12 mouse cellular contexts compared by ENCODE assay signal in genomic region chr8:106838803-106839202, GRCm38 (mm10). TPM values are rescaled to one million over a fixed set of nuclear protein-coding genes. Genes with fewer than 3 reads are reported as not detected.
DNase-seq lines count a peak whose midpoint lies in the region; ATAC-seq and TF ChIP-seq lines count a peak whose summit lies in the region.
"Had no signal": no experiment of that assay in that cellular context is flagged by ENCODE, and none has a peak within 500 bp of the region (broad histone marks: within the 10 kb centered on the region; RNA-seq: fewer than 3 reads in every experiment).

No protein-coding gene starts in this region.

- H3K9ac ChIP-seq in hindbrain, postnatal 0 days (replicated peaks; ENCODE audit: low read length) = peak overlapping the region; percentile 22; the same call in 1 of the 2 replicates
- no peak overlapping the region for H3K9ac ChIP-seq in kidney, embryonic 16.5 days (replicated peaks; ENCODE audit: low read length)
- H3K9ac ChIP-seq: embryonic facial prominence, embryonic 12.5 days; liver, embryonic 15.5 days had no signal

- H3K4me1 ChIP-seq in embryonic facial prominence, embryonic 10.5 days = peaks cover 16% of the 10 kb centered on the region
- H3K4me1 ChIP-seq in hindbrain, postnatal 0 days (ENCODE audit: insufficient read depth, low read length) = no peaks in the 10 kb centered on the region
- H3K4me1 ChIP-seq in kidney, embryonic 16.5 days (ENCODE audit: insufficient read depth, low read length) = peaks cover 6% of the 10 kb centered on the region
- H3K4me1 ChIP-seq: embryonic facial prominence, embryonic 12.5 days had no signal

- no peak for DNase-seq in frontal cortex, adult 2 months (ENCODE audit: extremely low spot score in 1 of 2, low spot score in 1 of 2)
- no peak for DNase-seq in layer of hippocampus, adult 2 months (ENCODE audit: low spot score in 2 of 2)
- DNase-seq in layer of hippocampus, postnatal 25 days (ENCODE audit: extremely low spot score in 1 of 2, low spot score in 1 of 2) = no peak
- DNase-seq in embryonic facial prominence, embryonic 10.5 days (ENCODE audit: low spot score) = no peak
- DNase-seq in hindbrain, postnatal 0 days (ENCODE audit: low spot score) = no peak
- no peak for DNase-seq in adrenal gland, postnatal 4 days (ENCODE audit: low spot score in 2 of 2)
- DNase-seq: cerebellum, adult 9-10 months; thymus, postnatal 14 days had no signal

- no peaks in the 10 kb centered on the region for H3K27me3 ChIP-seq in embryonic facial prominence, embryonic 10.5 days (replicated peaks; ENCODE audit: low read depth, poor library complexity, severe bottlenecking)
- no peaks in the 10 kb centered on the region for H3K27me3 ChIP-seq in hindbrain, postnatal 0 days (ENCODE audit: insufficient read depth, low read length)
- no peaks in the 10 kb centered on the region for H3K27me3 ChIP-seq in kidney, embryonic 16.5 days (ENCODE audit: insufficient read depth, low read length)
- H3K27me3 ChIP-seq: embryonic facial prominence, embryonic 12.5 days; liver, embryonic 15.5 days had no signal

- H3K4me2 ChIP-seq in hindbrain, postnatal 0 days (ENCODE audit: low read depth, low read length) = no peak overlapping the region
- H3K4me2 ChIP-seq in kidney, embryonic 16.5 days (replicated peaks; ENCODE audit: low read depth, low read length) = no peak overlapping the region
- H3K4me2 ChIP-seq: embryonic facial prominence, embryonic 12.5 days; liver, embryonic 15.5 days had no signal

- peaks cover 12% of the 10 kb centered on the region for H3K36me3 ChIP-seq in embryonic facial prominence, embryonic 10.5 days (replicated peaks)
- H3K36me3 ChIP-seq in hindbrain, postnatal 0 days (ENCODE audit: insufficient read depth, low read length) = no peaks in the 10 kb centered on the region
- H3K36me3 ChIP-seq in kidney, embryonic 16.5 days (ENCODE audit: insufficient read depth, low read length) = no peaks in the 10 kb centered on the region
- H3K36me3 ChIP-seq: embryonic facial prominence, embryonic 12.5 days; liver, embryonic 15.5 days had no signal

- 0 out of 2 replicates have a peak, but pooled peaks have one; percentile 4 for ATAC-seq in frontal cortex, adult (ENCODE audit: low TSS enrichment)
- no peak for ATAC-seq in hindbrain, postnatal 0 days
- ATAC-seq in kidney, embryonic 16.5 days (ENCODE audit: low FRiP score, low TSS enrichment) = no peak

- H3K9me3 ChIP-seq in embryonic facial prominence, embryonic 10.5 days = no peaks in the 10 kb centered on the region
- H3K9me3 ChIP-seq in hindbrain, postnatal 0 days (ENCODE audit: low read length) = no peaks in the 10 kb centered on the region
- no peaks in the 10 kb centered on the region for H3K9me3 ChIP-seq in kidney, embryonic 16.5 days (ENCODE audit: low read length)
- H3K9me3 ChIP-seq: embryonic facial prominence, embryonic 12.5 days; liver, embryonic 15.5 days had no signal

- H3K27ac ChIP-seq in layer of hippocampus, adult 2 months = peak overlapping the region; percentile 70; the same call in 1 of the 2 replicates
- H3K27ac ChIP-seq in embryonic facial prominence, embryonic 10.5 days (replicated peaks) = 0 out of 2 replicates have a peak overlapping the region, but pooled peaks have one; percentile 36
- H3K27ac ChIP-seq in hindbrain, postnatal 0 days = peak overlapping the region; percentile 82; the same call in 1 of the 2 replicates
- H3K27ac ChIP-seq in kidney, embryonic 16.5 days (ENCODE audit: low read length) = no peak overlapping the region
- H3K27ac ChIP-seq: embryonic facial prominence, embryonic 12.5 days; liver, embryonic 15.5 days had no signal

- H3K4me3 ChIP-seq in layer of hippocampus, adult 2 months = no peak overlapping the region
- H3K4me3 ChIP-seq in embryonic facial prominence, embryonic 10.5 days = no peak overlapping the region
- no peak overlapping the region for H3K4me3 ChIP-seq in hindbrain, postnatal 0 days (ENCODE audit: low read length)
- H3K4me3 ChIP-seq in kidney, embryonic 16.5 days (ENCODE audit: low read length) = no peak overlapping the region
- H3K4me3 ChIP-seq: embryonic facial prominence, embryonic 12.5 days; liver, embryonic 15.5 days had no signal

- WGBS in embryonic facial prominence, embryonic 10.5 days = 83% methylated on average over 6 of the region's 6 CpGs
- WGBS in hindbrain, postnatal 0 days = 79% methylated on average over 6 of the region's 6 CpGs
- 62% methylated on average over 6 of the region's 6 CpGs for WGBS in kidney, embryonic 16.5 days

- no peak for TF ChIP-seq CTCF in layer of hippocampus, adult 2 months (conservative IDR thresholded peaks at IDR 0.05)
- no peak for TF ChIP-seq CTCF in hindbrain, postnatal 0 days (IDR thresholded peaks at IDR 0.05; ENCODE audit: low read depth)

RNA-seq across cellular contexts. Expression of gene Has3, which starts 31.2 kb away (rescaled TPM):
- 0.78 and 0.90 TPM in 2 replicates for polyA plus RNA-seq in frontal cortex, adult 2 months (2012; rRNA removed)
- total RNA-seq in layer of hippocampus, adult 2 months (2021) = 1 to 10 TPM; 1.3 to 1.9 TPM
- 1 to 10 TPM; 2.8 to 4.5 TPM for total RNA-seq in layer of hippocampus, postnatal 25 days (2021)
- 0.05 and 0.17 TPM in 2 replicates for polyA plus RNA-seq in embryonic facial prominence, embryonic 10.5 days (2016; fragmentation: Nextera tagmentation; extraction: Ambion mirVana)
- 20.0 and 21.0 TPM in 2 replicates for total RNA-seq in hindbrain, postnatal 0 days (2014; rRNA removed)
- polyA plus RNA-seq in hindbrain, postnatal 0 days (2015; fragmentation: Nextera tagmentation; extraction: Ambion mirVana) = 0.63 and 1.2 TPM in 2 replicates
- total RNA-seq in adrenal gland, postnatal 4 days (2021) = 1 to 10 TPM; 1.1 to 1.3 TPM
- polyA plus RNA-seq in kidney, embryonic 16.5 days (2015; fragmentation: Nextera tagmentation; extraction: Ambion mirVana) = 1.5 and 1.6 TPM in 2 replicates

RNA-seq across cellular contexts. Expression of gene Utp4, which starts 54.6 kb away (rescaled TPM):
- polyA plus RNA-seq in frontal cortex, adult 2 months (2012; rRNA removed) = 27.4 and 28.9 TPM in 2 replicates
- 10 to 100 TPM; 43.4 to 47.9 TPM for total RNA-seq in layer of hippocampus, adult 2 months (2021)
- total RNA-seq in layer of hippocampus, postnatal 25 days (2021) = 10 to 100 TPM; 37.6 to 42.8 TPM
- 100 and 103 TPM in 2 replicates for polyA plus RNA-seq in embryonic facial prominence, embryonic 10.5 days (2016; fragmentation: Nextera tagmentation; extraction: Ambion mirVana)
- 21.1 and 25.5 TPM in 2 replicates for total RNA-seq in hindbrain, postnatal 0 days (2014; rRNA removed)
- 28.7 and 29.5 TPM in 2 replicates for polyA plus RNA-seq in hindbrain, postnatal 0 days (2015; fragmentation: Nextera tagmentation; extraction: Ambion mirVana)
- total RNA-seq in adrenal gland, postnatal 4 days (2021) = 10 to 100 TPM; 45.1 to 47.0 TPM
- 84.3 and 91.4 TPM in 2 replicates for polyA plus RNA-seq in kidney, embryonic 16.5 days (2015; fragmentation: Nextera tagmentation; extraction: Ambion mirVana)
